Mouse (Mus musculus) inflammation-experienced regulatory T-cells, adult 6 months (primary cell): Measurements from ENCODE around the gene Adgrl3. TPM values are rescaled to one million over a fixed set of nuclear protein-coding genes. Genes with fewer than 3 reads are reported as not detected.

Experiments
- ATAC-seq: one replicate; pipeline ENCODE4 v1.8.0; 2017
- polyA plus RNA-seq, 3 experiments: library from polyadenylated mRNA; unstranded; fragments of 100-300 nt; shearing (Covaris generic); gene quantifications; one replicate each; pipeline ENCODE4 v1.2.1; 2017

Gene Adgrl3
- polyA plus RNA-seq, 3 experiments from 2014 or later = 0.96 TPM; not detected in 2

DNA sequence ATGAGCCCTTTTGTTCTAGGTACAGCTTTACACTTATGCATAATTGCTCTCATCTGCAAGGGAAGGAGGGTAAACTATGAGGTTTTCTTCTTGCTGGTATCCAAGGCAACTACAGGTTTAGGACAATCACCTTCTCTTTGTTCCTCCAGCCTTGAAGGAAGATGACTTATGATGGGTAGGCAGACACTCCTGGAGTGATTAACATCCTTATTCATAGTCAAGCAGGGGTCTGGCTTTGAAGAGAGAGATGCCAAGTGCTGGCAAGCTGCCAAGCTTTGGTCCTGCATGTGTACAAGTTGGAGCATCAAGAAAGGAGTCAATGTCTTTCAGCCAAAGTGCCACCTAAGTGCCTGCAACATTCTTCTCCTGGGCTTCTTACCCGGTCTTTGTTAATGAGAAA lies 657.0 kb downstream of the Adgrl3 start:
- ATAC-seq = no peak

DNA sequence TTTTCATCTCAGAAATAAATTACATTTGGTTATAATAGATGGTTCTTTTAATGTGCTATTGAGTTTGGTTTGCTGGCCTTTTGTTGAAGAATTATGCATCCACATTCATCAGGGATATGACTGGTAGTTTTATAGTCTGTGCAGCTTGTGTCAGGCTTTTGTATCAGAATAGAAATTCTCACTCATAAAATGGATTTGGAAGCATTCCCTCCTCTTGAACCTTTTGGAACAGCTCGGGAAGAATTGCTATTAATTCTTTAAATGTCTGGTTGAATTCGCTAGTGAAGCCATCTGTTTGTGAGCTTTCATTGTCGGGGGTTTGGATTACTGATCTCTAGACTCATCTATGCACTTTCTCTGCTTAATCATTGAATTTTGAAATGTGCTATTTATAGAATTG lies 666.3 kb downstream of the Adgrl3 start:
- ATAC-seq = no peak

DNA sequence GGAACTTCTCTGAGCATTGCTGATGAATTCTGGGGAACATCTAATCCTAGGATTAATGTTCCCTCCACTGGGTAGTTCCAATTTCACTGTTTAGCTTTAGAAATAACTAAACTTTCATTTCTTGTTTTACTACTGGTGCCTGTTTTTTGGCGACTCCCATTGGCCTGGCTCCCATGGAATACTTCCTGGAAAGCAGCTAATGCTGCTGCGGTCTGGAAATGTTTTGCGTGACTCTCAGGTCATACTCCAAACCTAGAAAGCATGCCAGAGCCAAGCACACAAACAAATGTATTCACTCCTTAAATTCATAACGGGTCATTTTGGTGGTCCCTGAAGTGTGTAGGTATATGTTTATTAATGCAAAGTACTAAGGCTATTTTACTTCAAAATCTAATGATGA lies 666.9 kb downstream of the Adgrl3 start:
- ATAC-seq = no peak

DNA sequence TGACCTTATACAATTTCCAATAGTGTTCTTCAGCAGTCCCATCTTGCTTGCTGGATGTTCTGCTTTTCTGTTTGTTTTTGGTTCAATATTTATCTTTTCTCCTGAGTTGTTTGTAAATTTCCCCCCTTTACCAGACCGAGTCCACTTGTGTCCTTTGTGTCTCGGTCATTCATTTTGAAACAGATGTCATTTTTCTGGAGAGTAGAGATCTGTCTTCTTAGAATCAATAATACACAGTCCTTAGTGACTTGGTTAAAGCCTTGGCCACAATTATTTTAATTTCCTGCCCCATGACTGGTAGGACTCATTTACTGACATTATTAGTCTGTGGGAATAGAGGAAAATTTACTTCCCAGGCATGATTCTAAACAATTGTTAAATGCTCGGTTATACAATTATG lies 709.7 kb downstream of the Adgrl3 start:
- ATAC-seq = no peak

DNA sequence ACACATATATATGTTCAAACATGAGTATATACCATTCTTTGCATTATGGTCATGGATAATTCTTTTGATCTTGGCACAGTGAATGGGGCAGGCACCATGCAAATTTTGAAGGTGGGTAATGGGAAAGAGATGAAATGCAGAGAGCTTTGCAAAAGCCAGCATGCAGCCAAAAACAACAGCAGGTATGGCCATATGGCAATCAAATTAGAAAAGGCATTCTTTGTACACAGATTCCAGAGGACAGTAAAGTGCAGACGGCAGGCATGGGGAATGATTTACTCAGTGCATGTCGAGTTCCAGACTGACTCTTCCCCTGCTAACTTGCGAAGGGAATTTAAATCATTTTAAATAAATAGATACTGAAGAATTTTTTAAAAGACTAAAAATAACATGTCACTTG lies 716.1 kb downstream of the Adgrl3 start:
- no peak for ATAC-seq

DNA sequence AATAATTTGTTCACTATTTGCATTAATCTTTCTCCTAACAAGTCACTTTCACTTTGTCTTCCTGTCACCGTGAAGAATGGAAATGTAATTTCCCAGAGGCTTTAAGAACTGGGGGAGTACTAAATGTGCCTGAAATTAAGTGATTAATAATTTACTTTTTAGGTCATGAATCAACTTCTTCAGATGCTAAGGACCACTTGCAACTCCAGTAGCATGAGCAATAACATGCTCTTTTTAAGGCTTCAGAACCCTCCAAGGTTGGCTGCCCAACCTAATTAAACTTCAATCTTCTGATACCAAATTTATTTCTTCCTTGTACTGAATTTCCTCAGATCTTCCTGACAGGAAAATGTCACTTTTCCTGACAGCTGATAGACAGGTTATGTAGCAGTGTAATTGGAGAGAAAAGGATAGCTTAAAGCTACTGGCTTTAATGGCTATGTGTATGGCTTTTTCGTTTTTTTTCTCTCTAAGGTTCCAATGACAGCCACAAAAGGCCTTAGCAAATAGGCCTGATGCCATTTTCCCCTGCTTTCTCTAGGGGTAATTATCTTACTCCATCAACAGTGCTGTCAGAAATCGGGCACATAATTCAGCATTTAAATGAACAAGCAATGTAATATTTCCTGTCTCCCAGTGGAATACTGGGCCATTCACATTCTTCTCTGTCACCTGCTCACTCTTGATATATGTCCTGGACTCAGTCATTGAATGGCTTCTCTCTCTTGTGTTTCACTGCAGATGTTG lies 718.5 kb downstream of the Adgrl3 start:
- ATAC-seq = no peak

DNA sequence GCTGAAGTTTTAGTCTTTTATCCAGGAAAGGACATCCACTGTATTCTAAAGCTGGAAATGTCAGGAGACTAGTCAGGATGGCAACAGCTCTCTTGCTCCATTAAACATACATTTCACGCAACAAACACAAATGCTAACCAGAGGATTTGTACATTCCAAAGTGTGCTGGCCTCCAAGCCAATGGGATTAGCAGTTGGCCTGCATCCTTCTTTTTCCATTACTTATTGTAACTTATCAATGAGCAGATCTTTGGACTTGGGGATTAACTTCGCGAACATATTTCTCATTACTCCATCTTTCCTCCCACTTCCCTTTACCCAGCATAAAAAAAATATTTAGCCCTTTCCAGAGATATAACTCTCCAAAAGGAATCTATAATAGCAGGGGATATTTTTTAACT lies 732.5 kb downstream of the Adgrl3 start:
- ATAC-seq = no peak

DNA sequence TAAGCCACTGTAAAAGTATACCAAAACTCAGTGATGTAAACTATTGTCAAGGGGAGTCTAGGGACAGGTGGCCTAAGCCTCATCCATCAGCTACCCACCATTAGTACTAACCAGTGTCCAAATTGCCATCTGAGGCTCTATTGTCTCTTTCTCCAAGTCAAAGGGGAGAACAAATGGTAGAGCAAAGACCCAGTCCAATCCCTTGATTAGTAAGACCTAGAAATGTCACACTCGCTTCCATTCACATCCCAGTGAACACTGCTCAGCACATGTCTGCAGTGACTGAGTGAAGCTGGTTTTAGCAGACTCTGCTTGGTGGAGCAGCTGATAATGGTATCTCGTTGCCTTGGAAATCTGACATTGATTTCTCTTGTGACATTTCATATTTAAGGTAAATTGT lies 735.8 kb downstream of the Adgrl3 start:
- no peak for ATAC-seq

DNA sequence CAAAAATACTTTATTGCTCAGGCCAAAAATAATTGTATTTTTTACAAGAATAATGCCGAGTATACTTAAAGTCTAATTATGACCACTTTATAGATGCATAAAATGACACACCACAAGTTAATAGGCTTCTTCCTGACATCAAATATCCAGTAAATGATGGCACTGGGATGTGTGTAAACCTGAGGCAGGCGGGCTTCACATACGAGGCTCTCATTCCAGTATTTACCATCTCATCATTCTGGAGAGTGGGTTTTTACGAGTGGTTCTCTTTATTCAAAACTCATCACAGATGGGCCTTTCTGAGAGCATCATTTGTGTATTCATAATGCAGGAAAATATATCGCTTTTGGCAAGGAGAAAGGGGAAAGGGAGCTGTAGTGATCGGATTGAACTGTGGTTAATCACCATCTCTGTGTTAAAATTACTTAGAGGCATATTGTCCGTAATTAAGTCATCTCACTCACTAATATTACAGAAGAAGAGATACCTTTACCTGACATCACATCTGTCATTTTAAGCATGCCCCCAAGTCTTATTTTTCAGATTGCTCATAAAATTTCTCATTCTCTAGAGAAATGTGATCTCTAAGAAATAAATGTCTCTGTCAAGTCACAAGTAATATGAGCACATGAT lies 737.3 kb downstream of the Adgrl3 start:
- no peak for ATAC-seq

DNA sequence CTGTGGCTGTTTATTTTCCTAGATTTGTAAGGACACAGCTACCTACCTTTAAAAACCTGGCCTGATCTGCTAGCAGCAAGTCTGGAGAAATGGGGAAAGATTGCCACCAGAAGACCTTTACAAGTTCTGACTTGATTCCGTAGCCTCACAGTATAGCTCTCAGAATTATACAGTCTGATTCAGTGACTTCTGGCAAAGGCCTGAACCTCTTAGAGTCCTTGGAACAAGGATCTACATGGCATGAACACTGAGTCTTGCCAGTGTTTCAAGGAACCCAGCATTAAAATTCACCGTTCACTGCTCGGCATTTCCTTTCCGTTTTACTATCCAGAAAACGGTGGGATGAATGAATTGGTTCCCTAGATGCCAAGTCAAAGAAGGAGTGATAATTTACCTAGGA lies 756.3 kb downstream of the Adgrl3 start:
- no peak for ATAC-seq

DNA sequence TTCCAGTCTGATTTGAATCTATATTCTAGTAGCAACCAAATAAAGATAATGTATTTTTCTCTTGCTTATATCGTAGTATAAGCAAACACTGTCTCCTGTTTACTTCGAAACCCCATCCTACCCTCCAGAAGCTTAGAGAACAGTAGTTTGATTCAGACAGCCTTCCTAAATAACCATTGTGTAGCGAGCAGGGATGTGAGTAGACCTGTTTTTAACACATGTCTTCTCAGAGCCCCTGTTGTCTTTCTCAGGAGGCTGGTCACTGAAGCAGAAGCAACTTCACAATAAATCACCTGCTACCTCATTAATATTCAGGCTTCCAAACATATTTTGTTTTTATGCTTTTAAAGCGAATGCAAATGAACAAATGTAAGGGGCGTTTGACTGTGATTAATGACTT lies 756.8 kb downstream of the Adgrl3 start:
- no peak for ATAC-seq

DNA sequence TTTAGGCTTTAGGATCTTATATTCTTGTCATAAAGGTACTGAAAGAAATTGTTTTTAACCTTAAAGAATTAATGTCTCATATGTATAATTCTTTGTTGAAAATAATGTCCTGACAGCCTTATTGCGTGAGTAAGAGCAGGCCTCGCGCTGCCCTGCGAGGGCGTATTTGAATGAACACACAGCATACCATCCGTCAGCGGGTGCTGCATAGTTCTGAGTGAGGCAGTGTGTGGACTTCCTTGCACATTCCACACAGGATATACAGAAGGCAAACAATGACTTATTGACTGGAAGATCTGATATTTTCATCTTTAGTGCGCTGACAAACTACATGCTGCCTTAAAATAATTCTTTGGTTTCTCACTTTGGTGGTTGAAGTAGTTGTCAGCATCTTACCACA lies 764.8 kb downstream of the Adgrl3 start:
- ATAC-seq = no peak

DNA sequence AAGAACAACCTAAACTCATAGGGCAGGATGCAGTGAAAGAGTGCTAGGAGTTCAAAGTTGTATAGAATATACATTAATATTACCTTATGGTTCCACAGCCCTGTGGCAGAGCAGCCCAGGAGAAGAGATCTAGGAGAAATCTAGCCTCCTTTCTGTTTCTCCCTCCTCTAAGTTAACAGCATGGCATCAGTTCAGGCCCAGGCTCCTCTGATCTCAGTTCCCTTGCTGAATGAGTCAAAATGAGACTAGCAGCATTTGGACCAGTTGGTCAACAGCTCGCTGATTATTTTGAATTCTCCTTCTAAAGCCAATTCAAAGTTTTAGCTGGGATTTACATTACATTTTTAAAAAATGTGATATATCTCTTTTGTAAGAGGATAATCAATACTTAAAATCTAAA lies 770.8 kb downstream of the Adgrl3 start:
- no peak for ATAC-seq

DNA sequence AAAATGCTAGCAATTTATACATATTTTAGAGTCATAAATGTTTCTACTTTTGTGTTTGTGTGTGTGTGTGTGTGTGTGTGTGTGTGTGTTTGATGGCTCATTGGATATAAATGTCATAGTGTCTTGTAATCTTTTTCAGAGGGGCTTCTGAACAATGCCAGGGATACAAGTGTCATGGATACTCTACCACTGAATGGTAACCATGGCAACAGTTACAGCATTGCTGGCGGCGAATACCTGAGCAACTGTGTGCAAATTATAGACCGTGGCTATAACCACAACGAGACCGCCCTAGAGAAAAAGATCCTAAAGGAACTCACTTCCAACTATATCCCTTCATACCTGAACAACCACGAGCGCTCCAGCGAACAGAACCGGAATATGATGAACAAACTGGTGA lies 774.2 kb downstream of the Adgrl3 start:
- no peak for ATAC-seq

DNA sequence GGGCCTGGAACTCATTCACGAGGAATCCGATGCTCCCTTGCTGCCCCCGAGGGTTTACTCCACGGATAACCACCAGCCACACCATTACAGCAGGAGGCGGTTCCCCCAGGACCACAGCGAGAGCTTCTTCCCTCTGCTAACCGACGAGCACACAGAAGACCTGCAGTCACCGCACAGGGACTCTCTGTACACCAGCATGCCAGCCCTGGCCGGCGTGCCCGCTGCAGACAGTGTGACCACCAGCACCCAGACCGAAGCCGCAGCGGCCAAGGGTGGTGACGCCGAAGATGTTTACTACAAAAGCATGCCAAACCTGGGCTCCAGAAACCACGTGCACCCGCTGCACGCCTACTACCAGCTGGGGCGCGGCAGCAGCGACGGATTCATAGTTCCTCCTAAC lies 774.7 kb downstream of the Adgrl3 start:
- ATAC-seq = no peak

DNA sequence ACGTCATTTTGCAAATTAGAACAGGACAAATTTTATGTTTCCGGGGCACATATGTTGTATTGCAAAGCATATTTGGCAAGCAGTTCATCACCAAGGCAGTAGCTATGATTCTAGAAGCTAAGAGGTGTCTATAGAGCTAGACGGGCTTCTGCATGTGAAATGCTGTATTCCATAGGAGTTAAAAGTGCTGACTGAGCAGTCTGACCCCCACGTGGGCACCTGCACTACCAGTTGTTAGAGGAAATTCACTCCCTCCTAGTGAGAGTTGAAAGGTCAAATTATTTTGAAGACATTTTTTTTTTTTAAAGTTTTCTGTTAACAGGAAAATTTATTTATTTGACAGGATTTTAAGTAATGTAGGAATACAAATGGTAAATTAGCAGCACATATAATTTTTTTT lies 776.2 kb downstream of the Adgrl3 start:
- no peak for ATAC-seq

DNA sequence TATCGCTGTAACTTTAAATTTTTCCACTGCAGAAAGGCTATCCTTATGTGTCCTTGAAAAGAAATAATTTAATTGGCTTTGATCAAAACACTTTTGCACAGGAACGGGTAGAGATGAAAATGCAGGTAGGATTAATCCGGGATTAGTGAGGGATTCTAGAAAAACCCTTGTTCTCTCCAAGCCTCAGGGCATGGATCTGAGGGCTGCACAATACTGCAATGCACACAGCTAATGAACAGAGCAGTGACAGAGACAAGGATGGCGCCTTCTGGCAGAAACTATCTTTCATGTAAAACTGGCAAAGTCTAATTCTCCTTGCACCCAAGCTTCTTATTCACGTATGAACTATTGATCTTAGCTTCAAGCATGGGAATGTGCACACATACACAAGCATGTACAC lies 791.0 kb downstream of the Adgrl3 start:
- ATAC-seq = no peak

DNA sequence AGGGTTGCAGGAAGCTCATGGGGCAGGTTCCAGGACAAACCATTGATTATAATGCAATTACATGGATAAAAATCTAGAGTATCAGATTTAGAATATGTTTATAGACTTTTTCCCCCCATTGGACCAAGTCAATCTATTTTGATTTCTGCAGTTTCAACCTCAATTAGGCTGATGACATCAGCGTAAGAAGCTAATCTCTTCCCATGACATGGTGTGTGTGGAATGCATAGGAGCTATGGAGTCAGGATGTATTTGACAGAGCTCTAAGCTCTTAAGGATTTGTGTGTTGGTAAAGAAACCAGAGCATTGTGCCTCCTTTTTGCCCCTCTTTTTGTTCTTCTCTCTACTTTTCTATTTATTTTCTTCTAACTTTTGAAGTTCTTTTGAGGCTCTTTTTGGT lies 812.1 kb downstream of the Adgrl3 start:
- ATAC-seq = no peak

DNA sequence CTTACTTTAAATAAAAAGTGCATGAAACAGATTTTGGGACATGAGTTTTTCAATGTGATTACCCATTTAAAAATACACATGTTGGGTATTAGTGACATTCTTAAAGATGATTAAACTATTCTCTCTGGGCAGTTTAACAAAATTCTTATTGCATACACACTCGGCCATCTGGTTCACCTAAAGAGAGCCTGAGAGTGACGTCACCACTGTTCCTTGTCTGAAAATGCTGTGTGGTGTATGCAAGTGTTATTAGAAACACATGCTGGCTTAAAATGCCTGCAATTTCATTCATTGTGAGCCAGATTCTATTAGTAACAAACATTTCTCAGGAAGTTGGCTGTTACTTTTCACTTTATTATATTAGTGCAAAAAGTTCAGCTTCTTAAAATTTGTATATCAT lies 812.7 kb downstream of the Adgrl3 start:
- ATAC-seq = no peak

DNA sequence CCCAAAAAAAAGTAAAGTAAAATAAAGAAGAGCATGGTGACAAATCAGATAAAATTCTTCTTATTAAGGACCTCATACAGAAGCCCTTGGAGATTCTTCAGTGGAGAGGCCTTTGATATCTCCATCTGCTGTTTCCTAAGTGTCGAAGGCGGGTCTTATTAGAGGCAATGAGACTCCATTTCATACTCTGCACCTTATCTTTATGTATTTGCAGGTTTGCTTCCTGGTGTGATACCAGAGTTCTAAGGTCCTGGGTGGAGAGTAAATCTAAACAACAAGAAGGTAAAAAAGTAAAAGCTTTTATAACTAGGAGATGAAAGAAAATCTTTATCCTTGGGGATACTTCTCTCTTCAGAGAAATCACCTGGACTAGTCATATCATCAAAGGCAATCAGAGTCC lies 817.9 kb downstream of the Adgrl3 start:
- no peak for ATAC-seq

DNA sequence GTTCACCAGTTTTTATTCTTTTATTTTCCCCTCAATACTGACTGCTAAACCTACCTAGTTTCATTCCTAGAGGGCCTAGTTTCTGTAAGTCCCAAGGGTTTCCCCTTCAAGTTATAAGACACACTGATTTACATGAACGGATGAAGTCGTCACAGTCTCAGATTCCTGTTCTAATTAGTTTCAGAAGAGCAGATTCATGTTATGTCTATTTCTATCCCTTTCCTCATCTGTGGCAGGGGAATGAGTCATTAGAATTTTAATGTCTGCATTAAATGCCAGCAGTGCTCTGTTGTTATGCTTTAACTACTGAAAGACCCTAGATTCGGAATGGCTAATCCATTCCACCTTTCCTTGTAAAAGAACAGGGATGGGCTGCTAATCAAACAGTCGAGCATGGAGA lies 823.9 kb downstream of the Adgrl3 start:
- no peak for ATAC-seq

DNA sequence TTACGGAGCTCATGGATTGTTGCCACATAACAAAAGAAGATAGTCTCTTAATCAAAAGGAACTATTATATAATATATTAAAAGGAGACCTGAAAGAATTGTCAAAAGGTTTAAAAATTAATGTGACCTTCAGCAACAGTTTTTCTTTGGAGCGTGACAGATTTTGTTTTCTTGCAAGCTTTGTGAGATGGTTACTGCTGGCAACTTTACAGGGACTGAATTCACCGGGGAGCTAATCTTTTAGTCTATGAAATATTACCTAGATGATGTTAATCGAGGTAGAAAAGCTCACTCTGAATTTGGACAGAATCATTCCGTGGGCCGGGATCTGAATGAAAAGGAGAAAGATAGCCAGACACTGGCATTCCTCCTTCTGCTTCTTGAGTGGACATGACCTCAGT lies 850.4 kb downstream of the Adgrl3 start:
- ATAC-seq = no peak
